Mouse (Mus musculus) central nervous system, embryonic 11.5 days (tissue): ENCODE data around the gene Spata31. TPM values are rescaled to one million over a fixed set of nuclear protein-coding genes. Genes with fewer than 3 reads are reported as not detected.

Experiments
- polyA plus RNA-seq: library from polyadenylated mRNA; depleted of rRNA; stranded (reverse); fragments of >200 nt; gene quantifications from 2 replicates; pipeline ENCODE4 v1.2.3, GENCODE M21; 2012; rRNA removed

Spata31 gene
- not detected in 2 replicates for polyA plus RNA-seq

GRCm38 (mm10) chr13:64917191-64917590, at the start of gene Spata31:
Spata31 (plus strand) TSS chr13:64917406.

GRCm38 (mm10) chr13:64903585-64904208, 13.5 kb upstream of the Spata31 start, which contains the start of gene Cntnap3:
Cntnap3 (minus strand) TSS chr13:64903955.

Other genes starting within 250 kb of the Spata31 start
- 0.04 and 0.11 TPM in 2 replicates for gene Cntnap3, start 13.5 kb upstream of the Spata31 start, polyA plus RNA-seq
- not detected in 2 replicates for gene Spata31d1c, start 115.7 kb downstream of the Spata31 start, polyA plus RNA-seq
- gene Prss47, start 135.4 kb downstream of the Spata31 start, polyA plus RNA-seq, result not detected in 2 replicates
- 13.6 and 28.2 TPM in 2 replicates for gene Mfsd14b, start 195.6 kb downstream of the Spata31 start, polyA plus RNA-seq
- not detected in 2 replicates for gene Olfr465-ps1, start 220.7 kb downstream of the Spata31 start, polyA plus RNA-seq
- gene Olfr466, start 232.8 kb downstream of the Spata31 start, polyA plus RNA-seq, result not detected in 2 replicates